In the genomic region with DNA sequence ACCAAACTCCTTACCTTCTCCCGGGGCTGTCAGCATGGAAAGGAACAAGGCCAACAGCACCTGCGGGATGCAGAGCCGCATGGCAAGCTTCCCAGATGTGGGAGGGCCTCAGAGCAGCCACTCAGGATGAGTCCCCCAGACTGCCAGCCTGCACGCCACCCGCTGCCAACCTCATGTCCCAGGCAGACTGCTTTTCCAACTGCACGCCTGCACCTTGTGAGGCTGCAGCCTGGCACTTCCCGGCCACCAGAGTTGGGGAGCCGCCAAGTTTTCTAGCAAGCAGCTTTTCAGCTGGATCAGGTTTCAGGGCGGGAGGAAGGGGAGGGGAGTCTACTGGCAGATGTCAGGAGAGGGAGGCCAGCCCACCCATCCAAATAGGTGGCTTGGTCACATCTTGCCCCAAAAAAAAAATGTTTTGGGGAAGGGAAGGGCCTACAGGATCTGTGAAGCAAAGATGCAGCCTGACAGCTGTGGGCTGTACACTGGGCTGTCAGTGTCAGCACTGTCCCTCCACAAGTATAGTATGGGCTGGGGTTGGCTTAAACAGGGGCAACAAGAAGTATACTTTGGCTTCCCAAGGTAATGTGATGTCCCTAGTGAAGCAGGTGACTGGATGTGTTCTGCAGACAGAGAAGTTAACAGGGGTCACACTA, we compare ENCODE assay signal across 9 mouse cellular contexts. TPM values are rescaled to one million over a fixed set of nuclear protein-coding genes. Genes with fewer than 3 reads are reported as not detected.
DNase-seq lines count a peak whose midpoint lies in the region; ATAC-seq and TF ChIP-seq lines count a peak whose summit lies in the region.
"Had no signal": no experiment of that assay in that cellular context is flagged by ENCODE, and none has a peak within 500 bp of the region (broad histone marks: within the 10 kb centered on the region; RNA-seq: fewer than 3 reads in every experiment).

A gene (minus strand): TSS at position 215 of the 653 bp plus-strand sequence.

- TF ChIP-seq CTCF in forebrain, postnatal 0 days (IDR thresholded peaks at IDR 0.05; ENCODE audit: low read depth) = no peak
- no peak for TF ChIP-seq CTCF in stomach, postnatal 0 days (IDR thresholded peaks at IDR 0.05; ENCODE audit: low read depth)

- no peak for TF ChIP-seq EP300 in stomach, postnatal 0 days (optimal IDR thresholded peaks at IDR 0.05)

- peak; percentile 93 for ATAC-seq in forebrain, postnatal 0 days
- ATAC-seq in hindbrain, embryonic 11.5 days (ENCODE audit: low FRiP score) = no peak
- ATAC-seq in midbrain, embryonic 12.5 days (ENCODE audit: low FRiP score, low read depth) = peak; percentile 38; the same call in 1 of the 2 replicates
- 0 out of 2 replicates have a peak, but pooled peaks have one; percentile 40 for ATAC-seq in stomach, postnatal 0 days (ENCODE audit: low FRiP score, low TSS enrichment)
- ATAC-seq in granulocyte monocyte progenitor cell, adult 5-6 weeks (replicated peaks; ENCODE audit: poor library complexity, severe bottlenecking) = no peak

- H3K27ac ChIP-seq in ES-E14 (ENCODE audit: insufficient read depth, low read depth, low read length, poor library complexity, severe bottlenecking) = no peak within 1 kb of the TSS
- H3K27ac ChIP-seq in forebrain, postnatal 0 days (ENCODE audit: low read depth, low read length) = 0 out of 2 replicates have a peak within 1 kb of the TSS, but pooled peaks have one; percentile 15
- H3K27ac ChIP-seq in hindbrain, embryonic 11.5 days (ENCODE audit: low read depth, low read length) = no peak within 1 kb of the TSS
- H3K27ac ChIP-seq in midbrain, embryonic 12.5 days (replicated peaks) = no peak within 1 kb of the TSS
- no peak within 1 kb of the TSS for H3K27ac ChIP-seq in stomach, postnatal 0 days (replicated peaks)
- H3K27ac ChIP-seq: macrophage had no signal

- in situ Hi-C loops in ES-E14 (cut with MboI; ENCODE audit: low sequenced_read_pairs in 2 of 2, unreplicated experiment in 2 of 2) = no loop called here

- 5% methylated on average over 9 of the region's 9 CpGs for WGBS in forebrain, postnatal 0 days
- 5% methylated on average over 9 of the region's 9 CpGs for WGBS in hindbrain, embryonic 11.5 days
- WGBS in midbrain, embryonic 12.5 days = 3% methylated on average over 9 of the region's 9 CpGs
- 1% methylated on average over 9 of the region's 9 CpGs for WGBS in stomach, postnatal 0 days

- no peak for DNase-seq in ES-E14 (ENCODE audit: low read depth, low spot score)
- peak; percentile 70 to 72 for DNase-seq in cerebellum, adult 18-20 months
- peak; percentile 79 for DNase-seq in forebrain, postnatal 0 days
- DNase-seq in hindbrain, embryonic 11.5 days (ENCODE audit: low spot score) = peak; percentile 36
- peak in 1 of 2 experiments; percentile 47 for DNase-seq in layer of hippocampus, postnatal 25 days (ENCODE audit: extremely low spot score in 1 of 2, low spot score in 1 of 2)
- peak; percentile 52 for DNase-seq in stomach, postnatal 0 days (ENCODE audit: low spot score)

- H3K4me2 ChIP-seq in forebrain, postnatal 0 days (ENCODE audit: low read depth) = no peak within 1 kb of the TSS
- H3K4me2 ChIP-seq in hindbrain, embryonic 11.5 days (replicated peaks; ENCODE audit: low read depth, low read length) = no peak within 1 kb of the TSS
- H3K4me2 ChIP-seq in midbrain, embryonic 12.5 days (replicated peaks) = no peak within 1 kb of the TSS
- no peak within 1 kb of the TSS for H3K4me2 ChIP-seq in stomach, postnatal 0 days (replicated peaks; ENCODE audit: low read depth)

- no peaks in the 10 kb centered on the region for H3K4me1 ChIP-seq in ES-E14 (ENCODE audit: control insufficient read depth in 2 of 2, insufficient read depth in 2 of 2, low read length in 2 of 2, poor library complexity in 1 of 2)
- peaks cover 7% of the 10 kb centered on the region; the same call in 1 of the 2 replicates for H3K4me1 ChIP-seq in forebrain, postnatal 0 days (ENCODE audit: insufficient read depth)
- no peaks in the 10 kb centered on the region for H3K4me1 ChIP-seq in hindbrain, embryonic 11.5 days (replicated peaks; ENCODE audit: control insufficient read depth, insufficient read depth, low read length)
- peaks cover 15% of the 10 kb centered on the region for H3K4me1 ChIP-seq in midbrain, embryonic 12.5 days
- no peaks in the 10 kb centered on the region for H3K4me1 ChIP-seq in stomach, postnatal 0 days (replicated peaks; ENCODE audit: control insufficient read depth, insufficient read depth)

- peak within 1 kb of the TSS; percentile 42 to 50; a peak in 3 of 4 replicates for H3K4me3 ChIP-seq in ES-E14 (ENCODE audit: insufficient read depth in 1 of 2, low read depth in 1 of 2, low read length in 2 of 2, poor library complexity in 1 of 2, severe bottlenecking in 1 of 2)
- no peak within 1 kb of the TSS for H3K4me3 ChIP-seq in forebrain, postnatal 0 days (ENCODE audit: low read depth, low read length)
- H3K4me3 ChIP-seq in hindbrain, embryonic 11.5 days (ENCODE audit: low read depth, low read length) = no peak within 1 kb of the TSS
- no peak within 1 kb of the TSS for H3K4me3 ChIP-seq in midbrain, embryonic 12.5 days
- no peak within 1 kb of the TSS for H3K4me3 ChIP-seq in stomach, postnatal 0 days (ENCODE audit: low read depth, low read length)

- H3K9me3 ChIP-seq in ES-E14 (ENCODE audit: control insufficient read depth, insufficient read depth, low read depth, low read length) = no peaks in the 10 kb centered on the region
- H3K9me3 ChIP-seq in forebrain, postnatal 0 days (ENCODE audit: low read length) = no peaks in the 10 kb centered on the region
- H3K9me3 ChIP-seq in hindbrain, embryonic 11.5 days (ENCODE audit: control insufficient read depth, low read length) = no peaks in the 10 kb centered on the region
- H3K9me3 ChIP-seq in midbrain, embryonic 12.5 days = no peaks in the 10 kb centered on the region
- H3K9me3 ChIP-seq in stomach, postnatal 0 days (ENCODE audit: control insufficient read depth, low read length) = no peaks in the 10 kb centered on the region

- H3K27me3 ChIP-seq in forebrain, postnatal 0 days (ENCODE audit: insufficient read depth, low read length) = no peaks in the 10 kb centered on the region
- no peaks in the 10 kb centered on the region for H3K27me3 ChIP-seq in hindbrain, embryonic 11.5 days (ENCODE audit: control insufficient read depth, insufficient read depth, low read length)
- H3K27me3 ChIP-seq in midbrain, embryonic 12.5 days = peaks cover 33% of the 10 kb centered on the region
- H3K27me3 ChIP-seq in stomach, postnatal 0 days (ENCODE audit: control insufficient read depth, insufficient read depth, low read length) = no peaks in the 10 kb centered on the region

- no peaks in the 10 kb centered on the region for H3K36me3 ChIP-seq in ES-E14 (ENCODE audit: control insufficient read depth, insufficient read depth, low read length, poor library complexity, severe bottlenecking)
- no peaks in the 10 kb centered on the region for H3K36me3 ChIP-seq in forebrain, postnatal 0 days (ENCODE audit: insufficient read depth)
- H3K36me3 ChIP-seq in hindbrain, embryonic 11.5 days (ENCODE audit: control insufficient read depth, insufficient read depth, low read length) = no peaks in the 10 kb centered on the region
- H3K36me3 ChIP-seq in midbrain, embryonic 12.5 days = no peaks in the 10 kb centered on the region
- no peaks in the 10 kb centered on the region for H3K36me3 ChIP-seq in stomach, postnatal 0 days (ENCODE audit: control insufficient read depth, insufficient read depth, low read length)

- H3K9ac ChIP-seq in ES-E14 (ENCODE audit: insufficient read depth, low read depth, low read length, poor library complexity, severe bottlenecking) = no peak within 1 kb of the TSS
- no peak within 1 kb of the TSS for H3K9ac ChIP-seq in forebrain, postnatal 0 days
- no peak within 1 kb of the TSS for H3K9ac ChIP-seq in hindbrain, embryonic 11.5 days (ENCODE audit: low read depth, low read length)
- no peak within 1 kb of the TSS for H3K9ac ChIP-seq in midbrain, embryonic 12.5 days (replicated peaks)
- no peak within 1 kb of the TSS for H3K9ac ChIP-seq in stomach, postnatal 0 days (ENCODE audit: low read length)

TF ChIP-seq in ES-E14, 5 proteins besides CTCF, POLR2A, EP300 and RAD21:
- TF ChIP-seq CHD2 (IDR thresholded peaks at IDR 0.05; ENCODE audit: low read depth, low read length) = no peak
- TF ChIP-seq ZNF384 (IDR thresholded peaks at IDR 0.05; ENCODE audit: low read depth, low read length) = 0 out of 2 replicates have a peak, but pooled peaks have one; percentile 46
- TF ChIP-seq ZC3H11A (IDR thresholded peaks at IDR 0.05; ENCODE audit: borderline replicate concordance, low read depth, low read length) = no peak
- TF ChIP-seq MAFK (IDR thresholded peaks at IDR 0.05; ENCODE audit: insufficient read depth, low read depth, low read length) = no peak

RNA-seq across cellular contexts. Expression of the gene that starts here (rescaled TPM):
- 1.1 and 1.4 TPM in 2 replicates for total RNA-seq in ES-E14 (2012; rRNA removed)
- total RNA-seq in forebrain, postnatal 0 days (2014; rRNA removed) = 9.4 and 10.4 TPM in 2 replicates
- 6.2 and 6.8 TPM in 2 replicates for polyA plus RNA-seq in forebrain, postnatal 0 days (2015; fragmentation: Nextera tagmentation; extraction: Ambion mirVana)
- 1.6 and 1.8 TPM in 2 replicates for polyA plus RNA-seq in hindbrain, embryonic 11.5 days (2014; fragmentation: Nextera tagmentation; extraction: Ambion mirVana)
- 10 to 100 TPM; 13.4 to 14.3 TPM for total RNA-seq in layer of hippocampus, postnatal 25 days (2021)
- polyA plus RNA-seq in midbrain, embryonic 12.5 days (2016; fragmentation: Nextera tagmentation; extraction: Ambion mirVana) = 0.22 and 0.48 TPM in 2 replicates
- 1.3 and 1.4 TPM in 2 replicates for polyA plus RNA-seq in stomach, postnatal 0 days (2015; fragmentation: Nextera tagmentation; extraction: Ambion mirVana)
- total RNA-seq in granulocyte monocyte progenitor cell, adult 5-6 weeks (2014; fragmentation: Nextera tagmentation) = not detected in 2 replicates
- not detected in 2 replicates for total RNA-seq in granulocyte monocyte progenitor cell, adult 5-6 weeks (2017)
- polyA plus RNA-seq: macrophage had no signal

Comparison
In these comparisons a context has a peak if more than half of its experiments do, and no peak if none do; other contexts are left out.
1. Peak in ATAC-seq in midbrain, embryonic 12.5 days; RNA of the gene not detected or under 1 TPM.
2. H3K4me3 ChIP-seq: peak in ES-E14 (2 of 2); none in forebrain, postnatal 0 days (single experiment), hindbrain, embryonic 11.5 days (single experiment), midbrain, embryonic 12.5 days (single experiment) and stomach, postnatal 0 days (single experiment).
3. ATAC-seq: peak in forebrain, postnatal 0 days (single experiment) and stomach, postnatal 0 days (single experiment); none in hindbrain, embryonic 11.5 days (single experiment) and granulocyte monocyte progenitor cell, adult 5-6 weeks (single experiment).